Mouse (Mus musculus): ENCODE results near the gene Trip12. TPM values are rescaled to one million over a fixed set of nuclear protein-coding genes. Genes with fewer than 3 reads are reported as not detected.
A peak's percentile ranks its signal among the peaks of the same experiment; 100 is the strongest.

The Trip12 gene
- polyA plus RNA-seq, 1 experiment from 2014 or later: 78.5 TPM

DNA sequence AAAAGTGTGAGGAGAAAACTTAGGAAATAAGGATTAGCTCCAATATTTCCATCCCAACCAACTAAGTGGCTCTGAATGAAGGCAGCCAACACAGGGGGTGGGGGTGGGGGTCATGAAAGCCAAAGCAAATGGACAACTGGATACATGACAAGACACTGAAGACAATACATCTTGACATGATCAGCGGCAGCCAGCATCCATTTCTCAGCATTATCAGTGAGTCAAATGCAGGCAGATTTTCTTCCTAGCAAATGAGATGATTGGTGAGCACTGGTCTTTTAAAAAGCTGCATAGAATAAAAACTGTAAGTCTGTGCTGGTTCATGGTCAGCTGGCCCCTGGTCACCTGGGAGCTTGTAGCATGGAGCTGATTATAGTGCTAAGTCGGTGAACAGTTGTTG, 14.7 kb upstream of the Trip12 start:
- Histone ChIP-seq H3K36me3 (no peaks in the 10 kb centered on the region), H3K27ac (no peak overlapping the region), H3K4me2 (replicated peaks) (no peak overlapping the region), H3K9me3 (no peaks in the 10 kb centered on the region), H3K4me1 (replicated peaks) (peaks cover 8% of the 10 kb centered on the region), H3K27me3 (no peaks in the 10 kb centered on the region), H3K4me3 (replicated peaks) (no peak overlapping the region), H3K9ac (replicated peaks) (no peak overlapping the region)
- no peak for ATAC-seq
- WGBS: 86% methylated on average over 2 of the region's 2 CpGs

DNA sequence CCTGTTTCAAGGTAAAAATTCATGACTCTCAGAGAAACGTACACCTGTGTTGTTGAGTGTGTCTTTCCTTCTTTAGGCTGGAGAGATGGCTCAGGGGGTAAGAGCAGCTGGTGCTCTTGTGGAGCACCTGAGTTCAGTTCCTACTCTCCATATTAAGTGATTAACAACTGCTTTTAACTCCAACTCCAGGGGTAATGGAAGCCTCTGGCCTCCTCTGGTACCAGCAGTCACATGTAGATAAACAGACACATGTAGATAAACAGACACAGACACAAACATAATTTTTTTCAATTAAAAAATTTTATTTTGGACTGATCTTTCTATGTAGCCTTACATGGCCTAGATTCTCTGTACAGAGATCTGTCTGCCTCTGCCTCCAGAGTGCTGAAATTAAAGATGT, 13.4 kb upstream of the Trip12 start:
- Histone ChIP-seq H3K27me3 (no peaks in the 10 kb centered on the region), H3K9ac (replicated peaks) (no peak overlapping the region), H3K27ac (no peak overlapping the region), H3K36me3 (0 out of 2 replicates have a peak, but pooled peaks cover 3% of the 10 kb centered on the region), H3K4me3 (replicated peaks) (no peak overlapping the region), H3K4me1 (replicated peaks) (peaks cover 8% of the 10 kb centered on the region), H3K9me3 (no peaks in the 10 kb centered on the region), H3K4me2 (replicated peaks) (no peak overlapping the region)
- 82% methylated on average over 1 of the region's 1 CpGs for WGBS
- ATAC-seq: no peak

DNA sequence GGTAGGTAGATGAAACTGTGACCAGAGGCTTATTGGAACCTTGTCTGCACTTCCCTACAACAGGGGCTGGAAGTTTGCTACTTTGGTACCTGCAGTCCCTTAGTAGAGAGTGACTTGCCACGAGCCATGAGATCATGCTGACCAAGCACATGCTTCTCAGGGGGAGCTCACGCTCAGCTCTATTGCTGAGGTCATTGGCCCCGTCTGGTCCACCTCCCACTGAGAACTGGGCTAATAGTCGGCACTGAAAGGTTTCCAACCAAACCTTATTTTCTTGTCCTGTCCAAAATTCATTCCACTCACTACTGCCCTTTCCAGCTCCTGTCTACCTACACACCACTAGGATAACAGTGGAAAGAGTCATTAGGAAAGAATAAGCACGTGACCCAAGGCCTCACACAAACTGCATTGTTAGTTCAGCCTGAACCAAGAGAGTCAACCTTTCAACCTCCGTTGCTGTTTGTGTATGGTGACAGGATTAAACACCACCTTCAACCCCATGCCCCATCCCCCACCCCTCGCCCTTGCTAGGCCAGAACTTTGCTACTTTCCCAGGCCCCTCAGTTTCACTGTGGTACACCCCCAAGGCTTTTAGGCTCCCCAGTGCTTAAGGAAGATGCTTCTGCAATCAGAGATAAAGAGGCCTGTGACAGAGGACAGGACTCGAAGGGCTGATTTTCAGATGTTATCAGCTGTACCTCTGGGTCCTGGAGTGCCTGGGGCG, 11.4 kb upstream of the Trip12 start:
- H3K9ac ChIP-seq (replicated peaks): no peak overlapping the region
- no peaks in the 10 kb centered on the region for H3K9me3 ChIP-seq
- 33% methylated on average over 9 of the region's 9 CpGs for WGBS
- peaks cover 8% of the 10 kb centered on the region for H3K4me1 ChIP-seq (replicated peaks)
- no peak overlapping the region for H3K27ac ChIP-seq
- H3K4me2 ChIP-seq (replicated peaks): no peak overlapping the region
- peak; percentile 55 for ATAC-seq
- H3K36me3 ChIP-seq: 0 out of 2 replicates have a peak, but pooled peaks cover 4% of the 10 kb centered on the region
- no peaks in the 10 kb centered on the region for H3K27me3 ChIP-seq
- H3K4me3 ChIP-seq (replicated peaks): no peak overlapping the region

DNA sequence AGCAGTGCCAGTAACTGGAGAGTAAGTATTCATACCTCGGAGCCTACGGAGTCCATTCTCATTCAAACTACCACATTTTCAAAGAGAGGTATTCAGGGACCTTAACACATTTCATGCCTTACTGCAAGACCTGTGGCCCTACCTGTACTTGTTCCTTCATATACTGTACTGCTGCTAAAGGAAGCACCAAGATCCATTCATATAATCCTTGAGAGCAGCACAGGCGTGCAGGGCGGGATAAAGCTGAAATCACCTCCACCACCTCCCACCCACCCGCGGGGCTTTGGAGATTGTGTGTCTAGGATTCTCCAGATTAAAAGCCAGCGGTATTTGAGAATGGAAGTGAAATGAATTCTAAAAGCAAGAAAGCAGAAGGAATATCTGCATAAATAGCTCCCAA, 10.2 kb upstream of the Trip12 start:
- ATAC-seq: no peak
- Histone ChIP-seq H3K4me1 (replicated peaks) (peaks cover 8% of the 10 kb centered on the region), H3K4me3 (replicated peaks) (no peak overlapping the region), H3K9me3 (no peaks in the 10 kb centered on the region), H3K27me3 (no peaks in the 10 kb centered on the region), H3K4me2 (replicated peaks) (no peak overlapping the region), H3K27ac (no peak overlapping the region), H3K9ac (replicated peaks) (no peak overlapping the region), H3K36me3 (0 out of 2 replicates have a peak, but pooled peaks cover 4% of the 10 kb centered on the region)
- 87% methylated on average over 7 of the region's 7 CpGs for WGBS

DNA sequence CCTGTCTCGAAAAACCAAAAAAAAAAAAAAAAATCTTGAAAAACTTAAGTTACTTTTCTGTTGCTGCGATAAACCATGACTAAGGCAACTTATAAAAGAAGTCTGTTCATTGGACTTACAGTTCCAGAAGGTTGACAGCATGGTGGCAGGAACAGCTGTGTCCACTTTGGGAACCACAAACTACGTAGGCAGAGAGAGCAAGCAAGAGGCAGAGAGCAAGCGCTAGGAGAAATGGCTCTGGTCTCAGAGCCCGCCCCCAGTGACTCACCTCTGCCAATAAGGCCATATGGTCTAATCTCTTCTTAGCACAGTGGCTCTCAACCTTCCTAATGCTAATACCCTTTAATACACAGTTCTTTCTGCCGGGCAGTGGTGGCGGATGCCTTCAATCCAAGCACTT, 9.5 kb upstream of the Trip12 start:
- no peak for ATAC-seq
- H3K36me3 ChIP-seq: 0 out of 2 replicates have a peak, but pooled peaks cover 4% of the 10 kb centered on the region
- H3K9me3 ChIP-seq: no peaks in the 10 kb centered on the region
- WGBS: 95% methylated on average over 7 of the region's 7 CpGs
- peaks cover 8% of the 10 kb centered on the region for H3K4me1 ChIP-seq (replicated peaks)
- no peaks in the 10 kb centered on the region for H3K27me3 ChIP-seq
- no peak overlapping the region for H3K9ac ChIP-seq (replicated peaks)
- H3K27ac ChIP-seq: no peak overlapping the region
- H3K4me3 ChIP-seq (replicated peaks): no peak overlapping the region
- no peak overlapping the region for H3K4me2 ChIP-seq (replicated peaks)

DNA sequence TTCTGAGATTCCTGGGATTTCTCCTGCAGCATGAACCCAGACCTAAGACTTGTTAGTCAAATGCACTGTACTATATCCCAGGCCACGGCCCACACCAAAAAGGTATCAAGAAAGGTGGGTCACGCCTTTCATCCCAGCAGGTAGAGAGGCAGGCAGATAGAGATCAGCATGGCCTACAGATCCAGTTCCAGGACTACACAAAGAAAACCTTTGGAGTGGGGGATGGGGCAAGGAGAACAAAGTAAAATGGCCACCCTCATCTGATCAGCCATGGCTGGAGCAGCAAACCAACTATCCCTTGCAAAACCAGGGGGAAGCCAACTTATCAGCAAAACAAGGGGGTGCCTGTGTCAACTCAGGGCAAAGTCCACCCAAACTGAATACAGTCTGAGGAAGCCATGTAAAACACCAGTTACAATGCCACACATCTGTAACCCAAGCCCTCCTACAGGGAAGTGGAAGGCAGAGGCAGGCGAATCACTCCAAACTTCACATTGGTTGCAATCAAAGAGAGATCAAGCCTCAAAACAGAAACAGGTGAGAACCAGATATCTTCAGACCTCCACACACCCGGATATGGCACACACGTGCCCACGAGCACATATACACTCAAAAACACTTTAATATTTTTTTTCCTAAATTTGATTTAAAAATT, 8.6 kb upstream of the Trip12 start:
- ATAC-seq: no peak
- Histone ChIP-seq H3K9me3 (no peaks in the 10 kb centered on the region), H3K27ac (no peak overlapping the region), H3K9ac (replicated peaks) (no peak overlapping the region), H3K4me3 (replicated peaks) (no peak overlapping the region), H3K4me2 (replicated peaks) (no peak overlapping the region), H3K36me3 (0 out of 2 replicates have a peak, but pooled peaks cover 4% of the 10 kb centered on the region), H3K27me3 (no peaks in the 10 kb centered on the region), H3K4me1 (replicated peaks) (peaks cover 8% of the 10 kb centered on the region)
- 97% methylated on average over 6 of the region's 6 CpGs for WGBS

DNA sequence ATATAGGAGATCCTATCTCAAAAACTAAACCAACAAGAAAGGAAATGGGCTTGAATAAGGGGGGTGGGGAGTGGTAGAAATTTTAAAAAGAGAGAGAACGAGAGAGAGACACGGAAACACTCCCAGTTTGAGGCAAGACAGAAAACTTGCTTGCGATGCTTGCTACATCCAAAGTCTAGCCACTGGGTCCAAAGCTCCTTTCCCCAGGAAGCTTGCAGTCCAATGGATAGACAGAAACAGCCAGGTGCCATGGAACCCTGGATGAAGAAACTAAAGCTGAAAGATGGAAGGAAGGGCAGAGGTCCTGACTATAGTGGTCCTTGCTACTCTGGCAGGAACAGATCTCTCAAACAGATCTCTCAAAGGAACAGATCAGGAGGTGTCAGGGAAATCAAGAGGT, 8.0 kb upstream of the Trip12 start:
- Histone ChIP-seq H3K27me3 (no peaks in the 10 kb centered on the region), H3K36me3 (0 out of 2 replicates have a peak, but pooled peaks cover 4% of the 10 kb centered on the region), H3K9ac (replicated peaks) (no peak overlapping the region), H3K9me3 (no peaks in the 10 kb centered on the region), H3K27ac (no peak overlapping the region), H3K4me2 (replicated peaks) (no peak overlapping the region), H3K4me3 (replicated peaks) (no peak overlapping the region), H3K4me1 (replicated peaks) (peaks cover 8% of the 10 kb centered on the region)
- 97% methylated on average over 3 of the region's 3 CpGs for WGBS
- ATAC-seq: no peak

DNA sequence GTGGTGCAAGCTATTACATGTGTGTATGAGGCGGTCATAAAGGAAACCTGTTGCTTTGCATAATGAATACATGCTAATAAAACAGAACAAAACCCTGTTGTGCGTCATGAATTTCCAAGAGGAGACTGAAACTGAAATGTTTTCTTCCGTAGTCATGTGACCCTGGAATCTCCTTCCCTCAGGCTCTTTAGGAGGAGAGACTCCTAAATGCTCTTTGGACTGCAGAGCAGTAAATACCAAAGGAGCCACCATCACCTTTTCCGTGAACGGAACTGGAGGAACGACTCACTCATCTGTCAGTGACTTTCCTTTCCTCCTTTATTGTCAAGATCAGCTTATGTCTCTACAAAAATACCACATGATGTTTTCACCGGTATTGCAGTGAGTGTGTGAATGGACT, 7.4 kb upstream of the Trip12 start:
- Histone ChIP-seq H3K27ac (no peak overlapping the region), H3K27me3 (no peaks in the 10 kb centered on the region), H3K4me1 (replicated peaks) (peaks cover 8% of the 10 kb centered on the region), H3K4me3 (replicated peaks) (no peak overlapping the region), H3K36me3 (peaks cover 8% of the 10 kb centered on the region), H3K9ac (replicated peaks) (no peak overlapping the region), H3K4me2 (replicated peaks) (no peak overlapping the region), H3K9me3 (no peaks in the 10 kb centered on the region)
- WGBS: 95% methylated on average over 7 of the region's 7 CpGs
- no peak for ATAC-seq

DNA sequence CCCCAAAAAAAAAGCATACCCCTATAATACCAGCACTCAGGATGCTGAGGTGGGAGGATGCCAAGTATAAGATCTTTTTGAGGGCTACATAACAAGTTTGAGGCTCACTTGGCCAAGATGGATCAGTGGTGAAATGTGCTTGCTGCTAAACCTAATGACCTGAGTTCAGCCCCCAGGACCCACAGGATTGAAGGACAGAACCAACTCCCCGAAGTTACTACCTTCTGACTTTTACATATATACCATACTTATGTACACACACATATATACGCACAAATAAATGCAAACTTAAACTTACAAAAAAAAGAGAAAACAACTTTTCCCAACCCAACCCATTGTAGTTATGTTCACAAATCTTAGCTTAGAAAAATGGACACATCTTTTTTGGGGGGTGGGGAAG, 3.0 kb upstream of the Trip12 start:
- Histone ChIP-seq H3K4me3 (replicated peaks) (no peak overlapping the region), H3K27me3 (no peaks in the 10 kb centered on the region), H3K9ac (replicated peaks) (no peak overlapping the region), H3K36me3 (peaks cover 4% of the 10 kb centered on the region), H3K4me2 (replicated peaks) (no peak overlapping the region), H3K9me3 (no peaks in the 10 kb centered on the region), H3K4me1 (replicated peaks) (peaks cover 11% of the 10 kb centered on the region), H3K27ac (no peak overlapping the region)
- ATAC-seq: no peak
- 95% methylated on average over 2 of the region's 2 CpGs for WGBS

DNA sequence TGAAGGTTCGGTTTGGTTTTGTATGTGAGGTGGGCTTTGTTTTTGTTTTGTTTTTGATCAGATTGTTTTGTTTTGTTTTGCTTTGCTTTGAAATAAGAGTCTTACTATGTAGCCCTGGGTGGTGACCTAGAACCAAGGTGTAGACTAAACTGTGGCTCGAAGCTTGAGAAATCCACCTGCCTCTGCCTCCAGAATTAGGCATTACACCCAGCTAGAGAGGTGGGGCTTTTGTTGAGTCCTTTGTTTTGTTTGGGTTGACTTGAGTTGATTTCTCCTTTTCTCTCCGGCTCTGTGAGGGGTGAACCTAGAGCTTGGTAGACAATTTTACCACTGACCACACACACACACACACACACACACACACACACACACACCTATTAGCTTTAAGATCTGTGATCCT, 745 bp upstream of the Trip12 start:
- ATAC-seq: no peak
- peak overlapping the region; percentile 96 for H3K9ac ChIP-seq (replicated peaks)
- peaks cover 4% of the 10 kb centered on the region for H3K36me3 ChIP-seq
- peaks cover 31% of the 10 kb centered on the region for H3K4me1 ChIP-seq (replicated peaks)
- H3K9me3 ChIP-seq: no peaks in the 10 kb centered on the region
- H3K4me2 ChIP-seq (replicated peaks): peak overlapping the region; percentile 82
- 55% methylated on average over 3 of the region's 3 CpGs for WGBS
- peak overlapping the region; percentile 93 for H3K4me3 ChIP-seq (replicated peaks)
- H3K27me3 ChIP-seq: no peaks in the 10 kb centered on the region
- H3K27ac ChIP-seq: peak overlapping the region; percentile 97; the same call in 1 of the 2 replicates

DNA sequence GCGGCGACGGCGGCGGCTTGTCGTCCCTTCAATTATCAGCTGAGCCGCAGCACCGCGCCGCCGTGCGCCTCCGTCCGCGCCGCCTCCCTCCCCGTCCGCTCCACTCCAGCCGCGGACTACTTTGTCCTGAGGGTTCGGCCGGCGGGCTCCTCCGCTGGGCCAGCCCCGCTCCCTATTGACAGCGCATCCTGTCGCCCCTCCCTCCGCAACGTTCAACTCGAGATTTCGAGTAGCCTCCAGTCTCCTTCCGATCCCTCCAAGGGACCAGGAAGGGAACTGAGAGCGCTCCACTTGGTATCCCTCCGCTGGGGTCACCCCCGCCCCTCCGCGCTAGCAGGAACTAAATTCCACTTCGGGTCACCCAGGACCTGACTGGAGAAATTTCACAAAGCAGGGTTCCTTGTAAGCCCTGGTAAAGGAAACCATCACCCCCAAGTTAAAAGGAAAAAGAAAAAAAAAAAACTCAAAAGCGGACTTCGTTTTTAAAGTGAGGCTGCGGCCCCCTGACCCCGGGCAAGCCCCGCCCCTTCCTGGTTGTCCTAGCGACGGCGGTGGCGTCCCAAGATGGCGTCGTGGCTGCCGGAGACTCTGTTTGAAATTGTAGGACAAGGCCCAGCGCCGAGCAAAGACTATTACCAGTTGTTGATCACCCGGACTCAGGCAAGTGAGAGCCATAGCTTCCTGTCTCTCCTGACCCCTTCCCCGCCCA, 853 bp downstream of the Trip12 start, which contains the start of gene Fbxo36:
TSS of gene Fbxo36 (plus strand) at position 533 of the 709 bp plus-strand sequence.
- under 1% methylated on average over 54 of the region's 54 CpGs for WGBS
- Histone ChIP-seq H3K9me3 (no peaks in the 10 kb centered on the region), H3K4me3 (replicated peaks) (peak within 1 kb of the TSS; percentile 93), H3K4me2 (replicated peaks) (peak within 1 kb of the TSS; percentile 82), H3K4me1 (replicated peaks) (peaks cover 32% of the 10 kb centered on the region), H3K9ac (replicated peaks) (peak within 1 kb of the TSS; percentile 96), H3K27ac (peak within 1 kb of the TSS; percentile 97), H3K27me3 (no peaks in the 10 kb centered on the region), H3K36me3 (peaks cover 4% of the 10 kb centered on the region)
- peak; percentile 88 for ATAC-seq

DNA sequence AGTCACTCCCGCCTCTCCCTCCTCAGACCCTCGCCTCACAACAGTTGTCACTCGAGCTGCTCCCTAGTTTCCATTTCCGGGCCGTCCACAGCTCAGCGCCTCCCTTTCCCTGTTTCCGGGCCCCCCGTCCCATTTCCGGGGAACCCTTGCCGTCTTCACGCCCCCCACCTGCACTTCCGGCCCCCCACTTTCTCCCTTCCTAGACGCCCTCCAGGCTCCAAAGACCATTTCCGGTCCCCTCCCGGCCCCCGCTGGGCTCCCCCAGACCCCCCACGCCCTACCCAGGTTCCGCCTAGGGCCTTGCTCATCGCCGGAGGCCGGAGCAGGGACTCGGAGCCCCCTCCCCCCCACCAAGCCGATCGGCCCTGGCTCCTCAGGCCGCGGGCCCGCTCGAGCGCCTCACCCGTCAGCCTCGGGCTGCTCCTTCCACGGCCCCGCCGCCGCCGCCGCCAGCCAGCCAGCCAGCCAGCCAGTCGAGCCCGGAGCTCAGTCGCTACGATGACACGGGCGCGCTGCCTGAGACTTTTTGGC, 1.6 kb downstream of the Trip12 start:
- peaks cover 32% of the 10 kb centered on the region for H3K4me1 ChIP-seq (replicated peaks)
- H3K4me3 ChIP-seq (replicated peaks): peak overlapping the region; percentile 93
- H3K36me3 ChIP-seq: peaks cover 7% of the 10 kb centered on the region
- WGBS: under 1% methylated on average over 39 of the region's 44 CpGs
- H3K27ac ChIP-seq: peak overlapping the region; percentile 97
- H3K9ac ChIP-seq (replicated peaks): peak overlapping the region; percentile 96
- H3K4me2 ChIP-seq (replicated peaks): peak overlapping the region; percentile 82
- H3K27me3 ChIP-seq: no peaks in the 10 kb centered on the region
- no peaks in the 10 kb centered on the region for H3K9me3 ChIP-seq
- peak; percentile 75 for ATAC-seq

All from midbrain, embryonic 13.5 days (tissue).